Mouse (Mus musculus) brain, embryonic 14.5 days (tissue): ENCODE results near the gene Lmtk3. TPM values are rescaled to one million over a fixed set of nuclear protein-coding genes. Genes with fewer than 3 reads are reported as not detected.

Experiments used
- DNase-seq: peaks from one replicate; pipeline ENCODE4 v3.0.0-alpha.2; 2011; ENCODE audit warnings: low read depth
- CTCF ChIP-seq: fragments of 200-500 bp; IDR thresholded peaks from 2 replicates; pipeline ENCODE4 v1.5.1; 2012; ENCODE audit warnings: inconsistent platforms, mild to moderate bottlenecking, moderate library complexity, borderline replicate concordance; ENCODE audit not compliant: insufficient read depth, insufficient read length; ENCODE audit errors: extremely low read depth
- POLR2A ChIP-seq: fragments of 200-500 bp; IDR thresholded peaks from 2 replicates; pipeline ENCODE4 v1.6.1; 2012; ENCODE audit warnings: mild to moderate bottlenecking, inconsistent platforms, borderline replicate concordance; ENCODE audit not compliant: poor library complexity, insufficient read depth, insufficient read length, severe bottlenecking; ENCODE audit errors: extremely low read depth
- polyA plus RNA-seq: library from polyadenylated mRNA; depleted of rRNA; stranded (reverse); fragments of >200 nt; gene quantifications from 2 replicates; pipeline ENCODE4 v1.2.3, GENCODE M21; 2012

The Lmtk3 gene
- polyA plus RNA-seq, 1 experiment, result 336 TPM

DNA sequence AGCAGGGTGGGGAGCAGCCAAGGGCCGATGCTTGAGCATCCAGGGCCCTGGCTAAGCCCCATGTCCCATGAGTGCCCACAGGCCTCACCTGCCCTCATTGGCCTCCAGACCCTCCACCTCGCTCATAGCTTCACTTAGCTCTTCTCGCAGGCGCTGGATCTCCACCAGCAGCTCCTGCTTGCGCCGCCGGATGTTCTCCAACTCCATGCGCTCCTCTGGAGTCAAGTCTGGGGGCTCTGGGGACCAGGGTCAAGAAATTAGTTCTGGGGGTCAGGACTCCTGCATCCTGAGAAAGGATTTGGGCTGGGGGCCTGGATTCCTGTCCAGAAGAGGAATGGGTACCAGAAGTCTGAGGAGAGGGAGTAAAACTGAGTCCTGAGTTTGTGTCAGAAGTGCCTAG lies 29.4 kb downstream of the Lmtk3 start:
- no peak for TF ChIP-seq POLR2A
- no peak for TF ChIP-seq CTCF
- DNase-seq, result no peak

DNA sequence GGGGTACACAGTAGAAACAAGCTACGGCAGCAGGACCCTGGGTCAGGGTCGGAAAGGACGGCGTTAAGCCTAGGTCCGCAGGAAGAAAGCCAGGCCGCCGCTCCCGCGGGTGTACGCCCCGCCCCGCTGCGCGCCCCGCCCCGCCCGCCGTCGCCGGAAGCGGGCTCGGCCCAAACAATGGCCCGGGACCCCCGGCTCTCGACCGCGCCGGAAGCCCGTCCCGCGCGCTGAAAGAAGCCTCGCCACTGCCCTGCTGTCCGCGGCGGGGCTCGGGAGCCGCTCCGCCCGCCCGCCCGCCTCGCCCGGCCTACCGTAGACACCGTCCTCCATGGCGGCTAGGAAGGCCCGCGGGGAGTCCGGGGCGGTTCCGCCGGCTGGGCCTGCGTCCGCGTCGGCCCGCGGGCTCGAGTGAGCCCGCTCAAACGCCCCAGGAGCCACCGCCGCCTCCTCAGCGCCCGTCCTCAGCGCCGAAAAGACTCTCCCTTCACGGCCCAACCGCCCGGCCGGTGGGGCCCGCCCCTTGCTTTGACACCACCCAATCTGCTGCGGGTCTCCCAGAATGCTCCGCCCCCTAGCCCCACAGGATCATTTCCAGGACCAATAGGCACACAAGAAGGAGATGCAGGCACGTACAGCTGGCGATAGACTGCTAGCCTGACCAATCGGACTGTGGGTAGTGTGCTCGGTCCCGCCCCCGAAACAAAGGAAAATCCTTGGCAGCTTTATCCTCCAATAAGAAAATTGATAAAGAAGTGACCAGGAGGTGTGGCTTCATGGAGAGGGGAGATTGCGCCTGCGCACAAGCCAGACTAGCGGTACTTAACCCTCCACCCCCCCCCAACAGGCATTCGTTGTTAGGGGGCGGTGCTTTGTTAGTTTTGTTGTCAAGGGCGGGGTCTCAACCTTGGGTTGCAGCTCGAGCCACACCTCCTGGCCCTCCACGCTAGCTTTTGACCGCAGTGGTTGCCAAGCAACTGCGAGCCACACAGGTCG lies 30.5 kb downstream of the Lmtk3 start, which contains the start of gene Cyth2:
Cyth2 (minus strand) TSS at position 795 of the 993 bp plus-strand sequence.
- DNase-seq, result peak; percentile 100
- peak; percentile 92 for TF ChIP-seq POLR2A
- no peak for TF ChIP-seq CTCF

GRCm38 (mm10) chr7:45814841-45815240 lies 31.3 kb downstream of the Lmtk3 start:
- TF ChIP-seq CTCF (no peak), POLR2A (no peak)
- no peak for DNase-seq

DNA sequence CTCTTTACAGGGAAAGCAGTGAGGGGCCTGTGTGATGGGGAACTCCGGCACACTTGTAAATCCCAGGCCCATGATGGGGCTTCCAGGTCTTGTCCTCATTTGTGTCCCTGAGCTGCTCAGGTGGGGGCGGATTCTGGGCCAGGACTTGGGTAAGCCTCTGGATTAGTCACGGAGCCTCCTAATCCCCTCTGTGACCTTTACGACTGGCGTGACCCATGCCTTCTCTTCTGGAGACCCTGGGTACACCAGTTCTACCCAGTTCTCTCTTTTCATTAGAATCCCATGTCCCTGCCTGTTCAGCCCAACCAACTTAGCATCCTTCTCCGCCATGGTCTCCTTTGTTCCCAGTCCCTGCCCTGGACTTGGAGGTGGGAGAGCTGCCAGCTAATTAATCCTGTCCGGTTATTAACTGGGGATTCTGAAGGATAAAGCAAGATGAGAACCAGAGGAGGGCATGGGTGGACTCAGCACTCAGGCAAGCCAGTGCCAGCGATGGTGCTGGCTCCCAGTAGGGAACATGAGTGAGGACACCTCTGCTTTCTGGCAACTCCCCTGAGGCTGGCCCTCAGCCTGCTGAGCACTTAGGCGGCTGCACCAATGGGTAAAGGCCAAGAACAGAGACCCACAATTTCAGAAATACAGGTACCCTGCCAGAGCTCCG lies 31.9 kb downstream of the Lmtk3 start:
- DNase-seq, result peak; percentile 70
- TF ChIP-seq POLR2A (no peak), CTCF (no peak)

- DNase-seq, result no peak
- TF ChIP-seq POLR2A (no peak), CTCF (no peak)
Measured at GRCm38 (mm10) chr7:45815984-45816351, 32.4 kb downstream of the Lmtk3 start.

- no peak for DNase-seq
- no peak for TF ChIP-seq POLR2A
- TF ChIP-seq CTCF, result no peak
Measured at GRCm38 (mm10) chr7:45819843-45820242, 36.3 kb downstream of the Lmtk3 start.

- DNase-seq, result no peak
- no peak for TF ChIP-seq POLR2A
- TF ChIP-seq CTCF, result no peak
Measured at GRCm38 (mm10) chr7:45820913-45821312, 37.4 kb downstream of the Lmtk3 start.

GRCm38 (mm10) chr7:45824598-45824997 lies 41.1 kb downstream of the Lmtk3 start, which contains the start of gene Kcnj14:
Kcnj14 (minus strand) TSS chr7:45824782.
- DNase-seq, result no peak
- TF ChIP-seq CTCF (no peak), POLR2A (no peak)

DNA sequence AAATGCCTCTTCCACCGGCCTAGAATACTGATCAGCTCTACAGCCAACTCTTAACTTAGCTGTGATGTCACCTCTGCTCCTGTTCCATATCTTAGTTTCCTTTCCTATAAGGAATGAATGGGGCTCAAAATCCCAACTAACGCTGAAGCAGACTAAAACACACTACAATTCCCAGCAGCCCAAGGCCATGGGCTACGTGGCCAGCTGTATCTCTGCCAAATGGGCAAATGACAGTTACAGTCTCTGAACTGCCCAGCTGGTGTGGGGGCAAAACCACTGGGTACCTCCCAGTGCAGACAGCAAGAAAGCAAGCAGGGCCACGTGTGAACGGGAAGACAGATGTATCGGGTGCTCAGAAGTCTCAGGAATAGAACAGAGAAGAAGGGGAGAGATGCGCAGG lies 43.1 kb downstream of the Lmtk3 start:
- no peak for TF ChIP-seq POLR2A
- TF ChIP-seq CTCF, result no peak
- no peak for DNase-seq

GRCm38 (mm10) chr7:45830427-45831127 lies 47.0 kb downstream of the Lmtk3 start, which contains the start of gene Grwd1:
Grwd1 (minus strand) TSS chr7:45830944.
- TF ChIP-seq CTCF, result no peak
- TF ChIP-seq POLR2A, result peak; percentile 12; the same call in 1 of the 2 replicates
- peak; percentile 98 for DNase-seq

GRCm38 (mm10) chr7:45831128-45831525 lies 47.6 kb downstream of the Lmtk3 start:
- DNase-seq, result no peak
- TF ChIP-seq POLR2A, result no peak

- no peak for TF ChIP-seq CTCF
- TF ChIP-seq POLR2A, result no peak
- no peak for DNase-seq
Measured at GRCm38 (mm10) chr7:45832428-45832827, 48.9 kb downstream of the Lmtk3 start.
